Mouse (Mus musculus) T-cell, adult 66 days (primary cell): Measurements from ENCODE around the gene Kctd4. TPM values are rescaled to one million over a fixed set of nuclear protein-coding genes. Genes with fewer than 3 reads are reported as not detected.

Experiments
- total RNA-seq, 2 experiments: library from RNA; stranded (reverse); gene quantifications; 3 replicates in 1 of 2; 4 replicates in 1 of 2; pipeline ENCODE4 v1.2.4; 2023

Kctd4 gene
- total RNA-seq, result not detected

GRCm38 (mm10) chr14:75954766-75955165 lies at the start of gene Kctd4:
TSS of gene Kctd4 (plus strand) at chr14:75955009.

DNA sequence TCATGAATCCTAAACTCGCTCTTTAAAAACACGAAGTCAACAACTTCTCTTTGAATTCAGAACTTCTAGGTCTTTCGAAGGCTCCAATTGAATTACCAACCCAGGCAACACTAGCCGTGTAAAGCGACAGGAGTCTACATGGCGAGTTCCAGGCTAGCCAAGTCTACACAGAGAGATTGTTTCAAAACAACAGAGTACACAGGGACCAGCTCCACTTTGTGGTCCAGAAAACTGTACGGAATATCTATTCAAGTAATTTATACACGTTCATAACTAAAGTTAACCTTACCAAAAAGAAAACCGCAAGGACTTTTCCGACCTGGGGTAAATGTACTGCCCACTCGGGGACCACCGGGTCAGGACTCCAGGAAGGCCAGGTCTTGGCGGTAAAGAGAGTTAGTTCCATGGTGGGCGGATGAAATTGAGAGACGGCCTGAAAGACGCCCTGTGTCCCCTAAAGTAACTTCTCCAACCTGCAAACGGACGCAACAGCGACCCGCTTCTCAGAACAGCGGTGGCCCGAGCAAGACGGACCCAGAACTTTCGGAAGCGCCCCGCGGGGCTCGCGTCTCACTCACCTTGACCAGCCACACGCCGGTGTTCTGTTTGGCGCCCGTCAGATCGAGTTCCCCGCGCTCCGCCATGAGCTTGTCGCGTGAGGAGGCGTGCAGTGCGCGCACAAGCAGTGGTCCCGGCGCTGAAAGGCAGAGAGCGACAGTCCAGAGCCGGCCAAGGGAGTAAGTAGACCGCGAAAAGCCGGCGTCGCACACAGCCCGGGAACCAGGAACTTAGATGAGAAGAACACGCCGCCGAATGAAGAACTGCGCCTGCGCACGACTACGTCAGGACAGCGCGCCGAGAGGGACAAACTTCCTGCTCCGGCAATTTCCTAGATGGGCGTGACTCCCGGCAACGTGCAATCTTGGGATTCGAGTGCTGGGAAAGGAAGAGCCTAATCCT lies 55.6 kb downstream of the Kctd4 start, which contains the start of gene Gtf2f2:
TSS of gene Gtf2f2 (minus strand) at position 764 of the 960 bp plus-strand sequence.

Other genes with a start within 250 kb of the Kctd4 start
- gene Cog3, start 200.5 kb upstream of the Kctd4 start, total RNA-seq, result 10 to 100 TPM; 37.6 to 37.8 TPM
- 10 to 100 TPM; 54.8 to 58.9 TPM for gene Slc25a30, start 168.0 kb upstream of the Kctd4 start, total RNA-seq
- 1,000 to 10,000 TPM; 9,181 to 9,786 TPM for gene Tpt1, start 109.9 kb upstream of the Kctd4 start, total RNA-seq
- gene Gtf2f2, start 55.9 kb downstream of the Kctd4 start, total RNA-seq, result 10 to 100 TPM; 24.1 to 24.8 TPM
- 10 to 100 TPM; 17.6 to 18.7 TPM for gene Gpalpp1, start 155.8 kb downstream of the Kctd4 start, total RNA-seq
- 10 to 100 TPM; 17.2 to 19.0 TPM for gene Nufip1, start 155.9 kb downstream of the Kctd4 start, total RNA-seq